Mouse (Mus musculus) granulocyte monocyte progenitor cell, adult 5-6 weeks (primary cell): ENCODE results near the gene Smim11. TPM values are rescaled to one million over a fixed set of nuclear protein-coding genes. Genes with fewer than 3 reads are reported as not detected.
A peak's percentile ranks its signal among the peaks of the same experiment; 100 is the strongest.

ENCODE experiments used
- ATAC-seq: replicated peaks from 2 replicates; pipeline ENCODE4 v1.8.0; 2016; ENCODE audit warnings: mild to moderate bottlenecking, moderate TSS enrichment, inconsistent platforms; ENCODE audit not compliant: poor library complexity, severe bottlenecking
- total RNA-seq, 2 experiments: library from RNA; stranded (forward) in 1 of 2; stranded (reverse) in 1 of 2; fragments of 200-712, 200-1000 nt in 1 of 2; fragments of >200 nt in 1 of 2; fragmentation: Nextera tagmentation in 1 of 2; gene quantifications; 2 replicates each; pipeline ENCODE4 v1.2.3; 2014 to 2017

The Smim11 gene
- total RNA-seq, 2 experiments from 2014 or later = 100 to 157 TPM

DNA sequence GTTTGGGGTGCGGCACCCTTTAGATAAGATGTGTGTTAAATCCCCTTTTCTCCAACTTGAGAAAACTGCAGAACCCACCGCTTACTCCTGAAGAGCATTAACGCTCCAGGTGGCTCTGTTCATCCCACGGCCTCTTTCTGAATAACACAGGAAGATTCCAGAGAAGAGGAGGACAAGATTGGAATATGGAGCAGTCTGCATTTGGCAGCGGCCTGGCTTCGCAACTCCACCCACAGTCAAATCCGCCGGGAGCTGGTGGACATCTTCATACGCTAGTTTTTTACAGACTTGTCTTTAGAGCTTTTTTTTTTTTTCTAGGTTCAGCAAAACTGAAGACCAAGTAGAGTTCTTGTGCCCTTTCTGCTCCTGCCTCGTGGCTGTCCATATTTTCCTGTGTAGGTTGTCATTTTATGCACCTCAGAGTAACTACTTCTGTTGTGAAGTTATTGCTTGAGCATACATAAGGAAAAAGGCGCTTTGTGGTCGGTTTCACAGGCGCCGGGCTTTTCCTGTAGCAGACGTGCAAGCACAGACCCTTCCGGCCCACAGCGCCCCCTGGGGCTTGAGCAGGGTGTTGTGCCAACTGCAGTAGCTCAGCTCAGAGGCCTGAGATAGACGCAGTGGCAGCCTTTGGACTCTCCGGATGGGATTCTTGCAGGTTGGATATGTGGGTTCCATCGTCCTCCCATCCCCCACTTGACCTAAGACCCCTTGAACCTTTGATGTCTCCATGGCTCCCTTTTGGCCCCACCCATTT lies 18.4 kb downstream of the Smim11 start:
- ATAC-seq = peak; percentile 92

- ATAC-seq = no peak
Measured at GRCm38 (mm10) chr16:92320361-92320760, 19.3 kb downstream of the Smim11 start.

GRCm38 (mm10) chr16:92321341-92321740 lies 20.3 kb downstream of the Smim11 start, which contains the start of gene Fam243:
Gene Fam243 (minus strand): TSS chr16:92321441.
- ATAC-seq = no peak

DNA sequence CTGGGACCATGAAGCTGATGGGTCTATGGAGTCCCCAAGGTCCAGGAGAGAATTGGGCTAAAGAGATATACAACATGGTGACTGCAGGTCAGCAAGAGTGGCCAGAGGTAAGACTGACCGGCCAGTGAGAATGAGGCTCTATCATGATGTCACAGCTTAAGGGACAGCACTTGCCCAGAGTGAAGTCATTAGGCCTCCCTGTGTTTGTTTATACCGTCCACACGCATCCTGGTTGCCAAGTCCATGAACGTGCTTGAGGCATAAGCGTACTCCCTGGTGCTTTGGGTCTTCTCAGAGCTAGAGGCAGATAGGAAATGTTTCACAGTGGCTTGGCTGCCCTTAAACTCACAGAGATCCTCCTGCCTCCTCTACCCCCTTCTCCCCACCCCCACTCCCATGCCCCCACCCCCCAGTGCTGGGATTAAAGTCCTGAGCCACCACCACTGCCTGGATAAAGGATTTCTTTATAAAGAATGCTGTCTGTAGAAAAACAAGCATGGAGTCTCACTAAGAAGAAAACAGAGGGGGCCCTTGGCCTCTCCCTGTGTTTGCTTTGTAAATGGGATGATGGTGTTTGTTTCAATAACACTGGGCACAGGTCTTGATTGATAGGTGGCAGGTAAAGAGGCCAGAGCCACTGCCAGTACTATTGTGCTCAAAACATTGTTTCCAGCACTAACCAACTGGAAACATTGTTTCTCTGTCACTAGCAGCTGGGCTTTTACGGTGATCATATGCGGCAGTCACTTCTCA lies 23.4 kb downstream of the Smim11 start:
- no peak for ATAC-seq

- no peak for ATAC-seq
Measured at GRCm38 (mm10) chr16:92325062-92325406, 23.9 kb downstream of the Smim11 start.

DNA sequence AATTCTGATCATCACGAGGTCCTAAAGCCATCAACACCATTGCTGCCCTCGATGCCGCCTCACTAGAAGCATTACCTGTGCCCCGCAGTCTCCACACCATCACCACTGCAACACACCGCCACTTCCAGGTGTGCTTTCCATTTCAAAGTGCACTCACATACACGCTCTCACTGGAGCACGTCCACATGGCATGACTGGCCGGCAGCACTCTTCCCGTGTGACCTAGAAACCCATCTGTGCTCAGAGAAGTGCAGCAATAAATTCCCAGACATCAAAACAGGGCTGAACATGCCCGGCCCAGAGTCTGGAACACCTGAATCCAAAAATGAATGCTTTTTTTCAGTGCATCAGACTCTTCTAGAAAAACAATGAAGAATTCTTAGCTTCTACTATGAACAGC lies 26.8 kb downstream of the Smim11 start:
- no peak for ATAC-seq

GRCm38 (mm10) chr16:92330966-92331365 lies 29.9 kb downstream of the Smim11 start:
- no peak for ATAC-seq

DNA sequence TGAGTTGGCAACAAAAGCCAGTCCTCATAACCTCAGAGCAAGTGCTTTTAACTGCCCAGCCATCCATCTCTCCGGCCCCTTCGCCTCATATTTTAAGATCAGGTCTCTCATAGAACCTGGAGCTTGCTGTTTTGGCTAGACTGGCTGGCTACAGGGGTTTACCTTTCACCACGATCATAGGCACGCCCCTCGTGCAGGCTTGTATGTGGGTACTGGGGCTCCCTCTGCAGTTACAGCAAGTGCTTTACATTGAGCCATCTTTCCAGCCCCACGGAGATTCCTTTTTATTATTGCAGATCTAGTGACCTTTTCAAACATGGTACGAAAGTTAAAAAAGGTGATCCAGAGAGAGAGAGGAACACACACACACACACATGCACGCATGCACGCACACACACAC lies 33.5 kb downstream of the Smim11 start:
- ATAC-seq = no peak

DNA sequence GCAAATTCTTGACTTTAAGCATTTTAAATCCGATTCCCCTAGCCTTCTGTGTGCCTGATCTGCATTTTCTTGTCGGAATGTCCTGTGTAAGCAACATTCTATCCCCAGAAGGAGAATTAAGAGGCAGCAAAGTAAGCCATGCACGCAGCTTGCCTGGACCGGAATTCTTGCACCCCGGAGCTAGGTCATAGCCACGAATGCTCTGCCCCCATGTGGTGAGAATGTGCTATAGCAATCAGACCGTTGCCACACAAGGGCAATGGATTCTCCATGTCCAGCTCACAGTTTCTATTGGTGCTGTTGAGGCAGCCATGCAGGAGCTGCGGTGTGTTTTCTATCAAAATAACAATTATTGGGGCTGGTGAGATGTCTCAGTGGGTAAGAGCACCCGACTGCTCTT lies 35.2 kb downstream of the Smim11 start:
- peak; percentile 87 for ATAC-seq

- peak; percentile 60 for ATAC-seq
Measured at GRCm38 (mm10) chr16:92340612-92341511, 39.8 kb downstream of the Smim11 start.

- ATAC-seq = no peak
Measured at GRCm38 (mm10) chr16:92345177-92345576, 44.1 kb downstream of the Smim11 start.

DNA sequence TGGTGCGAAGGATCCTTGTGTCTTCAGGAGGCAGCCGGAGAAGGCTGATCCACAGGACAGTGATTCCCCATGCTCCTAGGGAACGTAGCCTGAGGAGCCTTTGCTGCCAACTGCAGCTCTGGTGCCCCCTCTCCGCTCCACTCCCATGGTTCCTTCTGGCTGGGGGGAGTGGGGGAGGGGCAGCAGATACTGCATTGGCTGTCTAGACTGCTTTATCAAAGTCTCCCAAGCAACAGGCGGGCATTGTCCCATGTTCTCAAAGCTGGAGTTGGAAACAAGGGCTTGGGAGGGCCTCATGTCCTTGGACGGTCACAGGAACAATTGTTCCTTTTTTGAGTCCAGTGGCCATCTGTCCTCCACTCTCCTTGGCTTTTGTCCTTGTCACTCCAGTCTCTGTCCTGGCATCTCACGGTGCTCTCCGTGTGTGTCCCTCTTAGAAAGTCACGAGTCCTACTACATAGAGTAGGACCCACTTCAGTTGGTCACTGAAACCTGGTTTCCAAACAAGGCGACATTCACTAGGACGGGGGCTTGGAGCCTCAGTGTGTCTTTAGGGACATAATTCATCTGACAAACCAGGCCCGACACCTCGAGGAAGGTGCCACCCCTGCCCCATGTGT lies 45.3 kb downstream of the Smim11 start:
- no peak for ATAC-seq

- no peak for ATAC-seq
Measured at GRCm38 (mm10) chr16:92348941-92349340, 47.9 kb downstream of the Smim11 start.

DNA sequence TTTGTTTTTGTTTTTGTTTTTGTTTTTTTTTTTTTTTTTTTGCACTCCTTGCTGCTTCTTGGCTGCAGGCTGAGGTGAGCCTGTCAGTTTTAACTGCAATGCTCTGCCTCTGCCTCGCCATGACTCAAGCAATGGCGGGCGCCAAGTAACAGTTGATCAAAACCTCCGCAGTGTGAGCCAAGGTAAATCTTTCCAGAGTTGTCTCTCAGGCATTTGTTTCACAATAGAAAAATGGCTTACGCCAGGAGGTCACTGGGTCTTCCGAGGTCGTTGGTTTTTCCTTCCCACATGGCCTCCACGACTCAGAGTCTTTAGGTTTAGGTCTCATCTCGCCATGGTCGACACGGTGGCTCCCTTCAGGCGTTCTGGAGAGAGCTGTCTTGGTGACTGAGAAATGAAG lies 52.2 kb downstream of the Smim11 start:
- ATAC-seq = no peak

DNA sequence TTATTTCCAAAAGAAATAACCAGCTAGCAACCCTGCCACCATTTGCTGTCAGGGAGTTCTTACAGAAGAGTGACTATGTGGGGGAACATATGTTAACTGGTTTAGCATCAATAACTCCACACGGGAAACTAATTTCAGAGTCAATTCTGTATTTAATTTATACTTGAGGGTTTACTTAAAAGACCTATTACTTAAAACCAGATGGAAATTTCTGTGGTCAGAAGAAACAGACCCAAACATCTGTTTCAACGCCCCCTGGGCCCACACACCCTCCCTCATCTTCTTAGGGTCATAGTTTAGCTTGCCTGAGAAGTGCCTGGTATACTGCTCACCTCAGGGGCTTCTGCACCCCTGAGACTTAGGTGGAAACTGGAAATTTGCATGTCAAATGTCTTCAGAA lies 52.8 kb downstream of the Smim11 start:
- ATAC-seq = no peak

DNA sequence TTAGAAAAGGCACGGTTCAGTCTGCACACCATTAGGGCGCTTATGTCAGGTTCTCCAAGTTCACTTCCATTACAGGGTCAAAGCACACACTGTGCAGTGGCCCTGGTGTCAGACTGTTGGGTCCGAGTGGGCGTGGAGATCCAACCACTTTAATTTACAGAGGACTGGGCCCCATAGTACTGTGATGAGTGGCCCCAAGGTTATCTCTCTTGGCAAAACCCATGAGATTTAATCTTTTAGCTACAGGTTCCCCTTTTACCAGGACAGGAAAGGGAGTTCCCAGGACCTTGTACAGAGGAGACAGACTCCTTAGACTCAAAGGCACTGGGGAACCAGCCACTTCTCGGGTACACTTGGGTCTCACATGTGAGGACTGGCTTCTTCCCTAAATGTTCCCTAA lies 54.3 kb downstream of the Smim11 start:
- 0 out of 2 replicates have a peak, but pooled peaks have one; percentile 14 for ATAC-seq

GRCm38 (mm10) chr16:92355982-92356381 lies 54.9 kb downstream of the Smim11 start:
- no peak for ATAC-seq

- ATAC-seq = no peak
Measured at GRCm38 (mm10) chr16:92357023-92357422, 55.9 kb downstream of the Smim11 start.

DNA sequence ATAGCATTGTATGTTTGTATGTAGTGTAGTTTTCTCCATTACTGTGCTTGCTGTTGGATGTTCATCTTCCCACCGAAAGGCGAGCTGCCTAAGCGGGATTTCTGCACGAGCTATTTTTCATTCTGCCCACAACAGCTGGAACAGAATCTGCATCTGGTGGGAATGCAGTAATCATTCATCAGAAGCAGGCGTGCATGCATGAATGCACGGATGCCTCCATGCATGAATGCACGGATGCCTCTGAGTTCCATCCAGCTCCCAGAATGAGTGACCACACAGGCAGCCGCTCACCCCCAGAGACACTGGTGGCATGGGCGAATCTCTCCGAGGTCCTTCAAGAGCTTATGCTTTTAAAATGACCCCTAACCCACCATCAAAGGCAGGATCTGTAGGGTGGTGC lies 56.5 kb downstream of the Smim11 start:
- no peak for ATAC-seq

- ATAC-seq = no peak
Measured at GRCm38 (mm10) chr16:92358734-92359133, 57.6 kb downstream of the Smim11 start.
